Mouse (Mus musculus) midbrain, embryonic 12.5 days (tissue): ENCODE measurements around the gene Parp9. TPM values are rescaled to one million over a fixed set of nuclear protein-coding genes. Genes with fewer than 3 reads are reported as not detected.
"Not testable (repeated sequence)": the region's sequence is repeated elsewhere in the genome, so short reads cannot be mapped to it uniquely, and the experiment has no call there.

Source experiments
- ATAC-seq: fragments of 200-750 bp; cut with Nextera tagmentation; 2 replicates; pipeline ENCODE4 v1.8.0; 2017; ENCODE audit warnings: low read depth, moderate TSS enrichment, moderate library complexity; ENCODE audit not compliant: low FRiP score
- H3K27ac ChIP-seq: fragments of 300-500 bp; sonication (generic); replicated peaks from 2 replicates; pipeline ENCODE4 v1.5.1; 2016; ENCODE audit warnings: mild to moderate bottlenecking
- H3K27me3 ChIP-seq: fragments of 300-500 bp; sonication (generic); 2 replicates; pipeline ENCODE4 v1.6.1; 2016; ENCODE audit warnings: mild to moderate bottlenecking
- H3K36me3 ChIP-seq: fragments of 300-500 bp; sonication (generic); 2 replicates; pipeline ENCODE4 v1.6.1; 2016
- H3K4me1 ChIP-seq: fragments of 300-500 bp; sonication (generic); 2 replicates; pipeline ENCODE4 v1.6.1; 2016
- H3K4me2 ChIP-seq: fragments of 300-500 bp; sonication (generic); replicated peaks from 2 replicates; pipeline ENCODE4 v1.6.1; 2016; ENCODE audit warnings: mild to moderate bottlenecking, moderate library complexity
- H3K4me3 ChIP-seq: fragments of 300-500 bp; sonication (generic); 2 replicates; pipeline ENCODE4 v1.5.1; 2016; ENCODE audit warnings: mild to moderate bottlenecking
- H3K9ac ChIP-seq: fragments of 300-500 bp; sonication (generic); replicated peaks from 2 replicates; pipeline ENCODE4 v1.6.1; 2016; ENCODE audit warnings: mild to moderate bottlenecking, moderate library complexity
- H3K9me3 ChIP-seq: fragments of 300-500 bp; sonication (generic); 2 replicates; pipeline ENCODE4 v1.6.1; 2016; ENCODE audit warnings: mild to moderate bottlenecking
- WGBS: fragments of 180-500 bp; shearing (Covaris S2); methylation state at CpG from one replicate; pipeline ENCODE4 v1.1.7; 2016; 5-methylcytosine and 5-hydroxymethylcytosine counted together
- polyA plus RNA-seq: library from polyadenylated mRNA; unstranded; fragments of >200 nt; fragmentation: Nextera tagmentation; extraction: Ambion mirVana; gene quantifications from 2 replicates; pipeline ENCODE4 v1.2.1, GENCODE M21; 2016

Gene Parp9
- polyA plus RNA-seq, 1 experiment from 2014 or later: 2.2 TPM

- ATAC-seq: no peak
- Histone ChIP-seq H3K27me3 (peaks cover 3% of the 10 kb centered on the region; the same call in 1 of the 2 replicates), H3K9ac (no peak overlapping the region), H3K36me3 (no peaks in the 10 kb centered on the region), H3K4me3 (no peak overlapping the region), H3K4me1 (no peaks in the 10 kb centered on the region), H3K27ac (no peak overlapping the region), H3K4me2 (no peak overlapping the region), H3K9me3 (no peaks in the 10 kb centered on the region)
- 89% methylated on average over 10 of the region's 10 CpGs for WGBS
Measured at GRCm38 (mm10) chr16:35933181-35933580, 5.1 kb upstream of the Parp9 start.

- no peak for ATAC-seq
- Histone ChIP-seq H3K4me2 (peak overlapping the region; percentile 89), H3K27me3 (peaks cover 24% of the 10 kb centered on the region), H3K4me3 (peak overlapping the region; percentile 57), H3K27ac (no peak overlapping the region), H3K4me1 (peaks cover 6% of the 10 kb centered on the region; the same call in 1 of the 2 replicates), H3K9ac (peak overlapping the region; percentile 55; the same call in 1 of the 2 replicates), H3K36me3 (no peaks in the 10 kb centered on the region), H3K9me3 (no peaks in the 10 kb centered on the region)
- 7% methylated on average over 6 of the region's 6 CpGs for whole genome bisulfite sequencing
Measured at GRCm38 (mm10) chr16:35939261-35939660, 991 bp downstream of the Parp9 start.

- no peak overlapping the region for H3K27ac ChIP-seq
- 0 out of 2 replicates have a peak overlapping the region, but pooled peaks have one; percentile 57 for H3K4me3 ChIP-seq
- peaks cover 24% of the 10 kb centered on the region for H3K27me3 ChIP-seq
- no peaks in the 10 kb centered on the region for H3K9me3 ChIP-seq
- H3K4me2 ChIP-seq: peak overlapping the region; percentile 89
- no peaks in the 10 kb centered on the region for H3K36me3 ChIP-seq
- no peak overlapping the region for H3K9ac ChIP-seq
- H3K4me1 ChIP-seq: peaks cover 6% of the 10 kb centered on the region; the same call in 1 of the 2 replicates
- WGBS: 15% methylated on average over 9 of the region's 9 CpGs
- ATAC-seq: no peak
Measured at GRCm38 (mm10) chr16:35939690-35940089, 1.4 kb downstream of the Parp9 start.

GRCm38 (mm10) chr16:35941382-35941781 is 3.1 kb downstream of the Parp9 start:
- no peaks in the 10 kb centered on the region for H3K36me3 ChIP-seq
- H3K9me3 ChIP-seq: no peaks in the 10 kb centered on the region
- no peak overlapping the region for H3K9ac ChIP-seq
- H3K27me3 ChIP-seq: peaks cover 24% of the 10 kb centered on the region
- no peak overlapping the region for H3K4me2 ChIP-seq
- peaks cover 6% of the 10 kb centered on the region; the same call in 1 of the 2 replicates for H3K4me1 ChIP-seq
- 85% methylated on average over 7 of the region's 7 CpGs for WGBS
- no peak overlapping the region for H3K27ac ChIP-seq
- no peak overlapping the region for H3K4me3 ChIP-seq
- ATAC-seq: no peak

GRCm38 (mm10) chr16:35949264-35949663 is 11.0 kb downstream of the Parp9 start:
- WGBS: 92% methylated on average over 5 of the region's 5 CpGs
- no peak for ATAC-seq
- Histone ChIP-seq H3K4me3 (no peak overlapping the region), H3K27me3 (no peaks in the 10 kb centered on the region), H3K9me3 (no peaks in the 10 kb centered on the region), H3K9ac (no peak overlapping the region), H3K27ac (no peak overlapping the region), H3K36me3 (no peaks in the 10 kb centered on the region), H3K4me2 (no peak overlapping the region), H3K4me1 (no peaks in the 10 kb centered on the region)

- Histone ChIP-seq H3K4me3 (no peak overlapping the region), H3K9me3 (no peaks in the 10 kb centered on the region), H3K4me1 (no peaks in the 10 kb centered on the region), H3K27ac (no peak overlapping the region), H3K27me3 (no peaks in the 10 kb centered on the region), H3K36me3 (no peaks in the 10 kb centered on the region), H3K4me2 (no peak overlapping the region), H3K9ac (no peak overlapping the region)
- ATAC-seq: no peak
- WGBS: 93% methylated on average over 3 of the region's 3 CpGs
Measured at GRCm38 (mm10) chr16:35951216-35951615, 12.9 kb downstream of the Parp9 start.

- Histone ChIP-seq H3K4me3 (no peak overlapping the region), H3K4me2 (no peak overlapping the region), H3K4me1 (no peaks in the 10 kb centered on the region), H3K9ac (no peak overlapping the region), H3K27me3 (no peaks in the 10 kb centered on the region), H3K36me3 (no peaks in the 10 kb centered on the region), H3K27ac (no peak overlapping the region), H3K9me3 (no peaks in the 10 kb centered on the region)
- no peak for ATAC-seq
- WGBS: 87% methylated on average over 5 of the region's 5 CpGs
Measured at GRCm38 (mm10) chr16:35952628-35953130, 14.4 kb downstream of the Parp9 start.

GRCm38 (mm10) chr16:35965991-35966390 is 27.7 kb downstream of the Parp9 start:
- WGBS: 76% methylated on average over 4 of the region's 4 CpGs

GRCm38 (mm10) chr16:35966411-35967115 is 28.3 kb downstream of the Parp9 start:
- Histone ChIP-seq H3K4me2 (no peak overlapping the region), H3K27me3 (no peaks in the 10 kb centered on the region), H3K9me3 (no peaks in the 10 kb centered on the region), H3K4me1 (no peaks in the 10 kb centered on the region), H3K36me3 (no peaks in the 10 kb centered on the region), H3K9ac (no peak overlapping the region), H3K4me3 (no peak overlapping the region), H3K27ac (no peak overlapping the region)
- WGBS: 64% methylated on average over 5 of the region's 5 CpGs
- no peak for ATAC-seq

More at GRCm38 (mm10) chr16:35965991-35966390, 27.7 kb downstream of the Parp9 start:
- not testable (repeated sequence) for H3K27me3 ChIP-seq, H3K9me3 ChIP-seq, H3K9ac ChIP-seq, H3K36me3 ChIP-seq, H3K4me1 ChIP-seq, ATAC-seq, H3K4me2 ChIP-seq, H3K27ac ChIP-seq, H3K4me3 ChIP-seq

GRCm38 (mm10) chr16:35967319-35967718 is 29.0 kb downstream of the Parp9 start:
- no peak for ATAC-seq
- no peaks in the 10 kb centered on the region for H3K4me1 ChIP-seq
- no peaks in the 10 kb centered on the region for H3K36me3 ChIP-seq
- H3K4me2 ChIP-seq: no peak overlapping the region
- no peak overlapping the region for H3K9ac ChIP-seq
- H3K27me3 ChIP-seq: no peaks in the 10 kb centered on the region
- no peaks in the 10 kb centered on the region for H3K9me3 ChIP-seq
- no peak overlapping the region for H3K27ac ChIP-seq
- no peak overlapping the region for H3K4me3 ChIP-seq
- 94% methylated on average over 4 of the region's 4 CpGs for WGBS

GRCm38 (mm10) chr16:35968149-35968548 is 29.9 kb downstream of the Parp9 start:
- Histone ChIP-seq H3K27me3 (no peaks in the 10 kb centered on the region), H3K9me3 (no peaks in the 10 kb centered on the region), H3K4me2 (no peak overlapping the region), H3K4me3 (no peak overlapping the region), H3K27ac (no peak overlapping the region), H3K4me1 (no peaks in the 10 kb centered on the region), H3K36me3 (no peaks in the 10 kb centered on the region), H3K9ac (no peak overlapping the region)
- ATAC-seq: no peak
- WGBS: 45% methylated on average over 2 of the region's 2 CpGs

GRCm38 (mm10) chr16:35974021-35974420 is 35.8 kb downstream of the Parp9 start:
- ATAC-seq: no peak
- WGBS: 56% methylated on average over 1 of the region's 1 CpGs
- Histone ChIP-seq H3K9me3 (no peaks in the 10 kb centered on the region), H3K36me3 (no peaks in the 10 kb centered on the region), H3K4me1 (no peaks in the 10 kb centered on the region), H3K27me3 (no peaks in the 10 kb centered on the region), H3K4me2 (no peak overlapping the region), H3K27ac (no peak overlapping the region), H3K9ac (no peak overlapping the region), H3K4me3 (no peak overlapping the region)
